Mouse (Mus musculus) forebrain, embryonic 11.5 days (tissue): ENCODE data around the gene Rnf41. TPM values are rescaled to one million over a fixed set of nuclear protein-coding genes. Genes with fewer than 3 reads are reported as not detected.

Experiments used
- ATAC-seq: fragments of 200-750 bp; cut with Nextera tagmentation; replicated peaks from 2 replicates; pipeline ENCODE4 v1.8.0; 2017; ENCODE audit warnings: moderate TSS enrichment; ENCODE audit not compliant: low FRiP score
- DNase-seq: peaks from one replicate; pipeline ENCODE4 v3.0.0-alpha.2; 2017; ENCODE audit warnings: low spot score
- H3K27ac ChIP-seq: fragments of 300-500 bp; sonication (generic); 2 replicates; pipeline ENCODE4 v1.5.1; 2014; ENCODE audit warnings: low read depth, low read length
- H3K27me3 ChIP-seq: fragments of 300-500 bp; sonication (generic); 2 replicates; pipeline ENCODE4 v1.6.1; 2014; ENCODE audit warnings: mild to moderate bottlenecking, low read length, mixed read lengths; ENCODE audit not compliant: control insufficient read depth, insufficient read depth
- H3K36me3 ChIP-seq: fragments of 300-500 bp; sonication (generic); 2 replicates; pipeline ENCODE4 v1.6.1; 2014; ENCODE audit warnings: mild to moderate bottlenecking, low read length, moderate library complexity, mixed read lengths; ENCODE audit not compliant: control insufficient read depth, insufficient read depth
- H3K4me1 ChIP-seq: fragments of 300-500 bp; sonication (generic); replicated peaks from 2 replicates; pipeline ENCODE4 v1.6.1; 2014; ENCODE audit warnings: low read length, mixed read lengths; ENCODE audit not compliant: control insufficient read depth, insufficient read depth
- H3K4me2 ChIP-seq: fragments of 300-500 bp; sonication (generic); 2 replicates; pipeline ENCODE4 v1.6.1; 2014; ENCODE audit warnings: low read depth, mild to moderate bottlenecking, low read length, moderate library complexity, mixed read lengths; ENCODE audit not compliant: severe bottlenecking
- H3K4me3 ChIP-seq: fragments of 300-500 bp; sonication (generic); 2 replicates; pipeline ENCODE4 v1.5.1; 2014; ENCODE audit warnings: low read depth, low read length
- H3K9ac ChIP-seq: fragments of 300-500 bp; sonication (generic); 2 replicates; pipeline ENCODE4 v1.6.1; 2014; ENCODE audit warnings: low read length
- H3K9me3 ChIP-seq: fragments of 300-500 bp; sonication (generic); 2 replicates; pipeline ENCODE4 v1.6.1; 2016; ENCODE audit warnings: low read length, mixed read lengths; ENCODE audit not compliant: control insufficient read depth
- WGBS: fragments of 180-500 bp; shearing (Covaris S2); extraction: QIAGEN DNeasy Blood & Tissue Kit; methylation state at CpG from one replicate; pipeline ENCODE4 v1.1.7; 2014; 5-methylcytosine and 5-hydroxymethylcytosine counted together
- polyA plus RNA-seq: library from polyadenylated mRNA; unstranded; fragments of >200 nt; fragmentation: Nextera tagmentation; extraction: Ambion mirVana; gene quantifications from 2 replicates; pipeline ENCODE4 v1.2.1, GENCODE M21; 2014

Rnf41 gene
- polyA plus RNA-seq, 1 experiment from 2014 or later: 41.5 TPM

GRCm38 (mm10) chr10:128458719-128459408 lies 47.4 kb downstream of the Rnf41 start, which contains the start of gene Smarcc2:
TSS of gene Smarcc2 (plus strand) at chr10:128459248.
- WGBS: under 1% methylated on average over 74 of the region's 86 CpGs
- H3K4me3 ChIP-seq: peak within 1 kb of the TSS; percentile 99

GRCm38 (mm10) chr10:128459409-128460269 lies 48.2 kb downstream of the Rnf41 start:
- DNase-seq (peak; percentile 77), ATAC-seq (peak; percentile 69)
- Histone ChIP-seq H3K4me3 (peak overlapping the region; percentile 99), H3K36me3 (peaks cover 5% of the 10 kb centered on the region; the same call in 1 of the 2 replicates), H3K4me2 (peak overlapping the region; percentile 70), H3K4me1 (peaks cover 9% of the 10 kb centered on the region), H3K27me3 (no peaks in the 10 kb centered on the region), H3K27ac (peak overlapping the region; percentile 93), H3K9ac (peak overlapping the region; percentile 98), H3K9me3 (no peaks in the 10 kb centered on the region)
- 1% methylated on average over 31 of the region's 67 CpGs for WGBS

More at GRCm38 (mm10) chr10:128458719-128459408, 47.4 kb downstream of the Rnf41 start, which contains the start of gene Smarcc2:
- H3K9ac ChIP-seq: peak within 1 kb of the TSS; percentile 98
- DNase-seq: peak; percentile 92
- H3K36me3 ChIP-seq: peaks cover 5% of the 10 kb centered on the region; the same call in 1 of the 2 replicates
- no peaks in the 10 kb centered on the region for H3K9me3 ChIP-seq
- H3K4me2 ChIP-seq: peak within 1 kb of the TSS; percentile 72
- ATAC-seq: peak; percentile 76
- peak within 1 kb of the TSS; percentile 93 for H3K27ac ChIP-seq
- H3K4me1 ChIP-seq: peaks cover 9% of the 10 kb centered on the region
- H3K27me3 ChIP-seq: no peaks in the 10 kb centered on the region

DNA sequence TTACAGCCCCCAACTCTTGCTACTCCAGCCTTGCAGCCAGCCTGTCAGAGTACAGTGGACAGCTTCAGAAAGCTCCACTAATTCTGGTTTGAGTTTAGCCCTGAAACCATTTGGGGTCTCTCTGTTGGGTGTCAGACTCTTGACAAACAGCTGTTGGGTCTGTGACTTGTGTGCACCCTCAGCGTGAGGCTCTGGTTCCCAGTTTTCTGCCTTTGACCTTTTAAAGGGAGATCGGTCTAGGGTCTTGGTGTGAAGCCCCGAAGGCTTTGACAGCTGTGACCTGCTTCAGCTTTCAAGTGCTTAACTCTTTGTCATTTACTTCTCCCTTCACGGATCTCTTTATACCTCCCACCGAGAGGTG lies 48.8 kb downstream of the Rnf41 start:
- H3K27ac ChIP-seq: no peak overlapping the region; the same call in 1 of the 2 replicates
- no peak for ATAC-seq
- WGBS: 2% methylated on average over 5 of the region's 5 CpGs

GRCm38 (mm10) chr10:128474366-128474765 lies 62.9 kb downstream of the Rnf41 start:
- ATAC-seq: no peak
- Histone ChIP-seq H3K27ac (no peak overlapping the region), H3K27me3 (no peaks in the 10 kb centered on the region), H3K9me3 (no peaks in the 10 kb centered on the region), H3K36me3 (peaks cover 29% of the 10 kb centered on the region), H3K4me2 (no peak overlapping the region), H3K9ac (no peak overlapping the region), H3K4me1 (no peaks in the 10 kb centered on the region), H3K4me3 (no peak overlapping the region)
- 88% methylated on average over 12 of the region's 12 CpGs for WGBS
- peak; percentile 44 for DNase-seq

More for the DNA sequence above, 48.8 kb downstream of the Rnf41 start:
- DNase-seq: no peak
- Histone ChIP-seq H3K9ac (peak overlapping the region; percentile 98), H3K36me3 (peaks cover 7% of the 10 kb centered on the region; the same call in 1 of the 2 replicates), H3K27me3 (no peaks in the 10 kb centered on the region), H3K4me1 (peaks cover 9% of the 10 kb centered on the region), H3K4me2 (peak overlapping the region; percentile 70), H3K9me3 (no peaks in the 10 kb centered on the region), H3K4me3 (peak overlapping the region; percentile 99)

DNA sequence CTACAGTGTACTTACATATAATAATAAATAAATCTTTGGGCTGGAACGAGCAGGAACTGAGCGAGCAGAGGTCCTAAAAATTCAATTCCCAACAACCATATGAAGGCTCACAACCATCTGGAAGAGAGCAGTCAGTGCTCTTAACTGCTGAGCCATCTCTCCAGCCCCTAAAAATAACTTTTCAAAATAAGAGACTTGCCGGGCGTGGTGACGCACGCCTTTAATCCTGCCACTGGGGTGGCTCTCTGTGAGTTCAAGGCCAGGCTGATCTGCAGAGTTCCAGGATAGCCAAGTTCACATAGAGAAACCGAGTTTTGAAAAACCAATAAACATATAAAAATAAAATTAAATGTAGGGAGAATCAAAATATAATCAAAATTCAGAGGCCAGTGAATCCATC lies 74.9 kb downstream of the Rnf41 start:
- Histone ChIP-seq H3K9ac (no peak overlapping the region), H3K4me2 (no peak overlapping the region), H3K27ac (no peak overlapping the region), H3K4me3 (no peak overlapping the region), H3K9me3 (no peaks in the 10 kb centered on the region), H3K36me3 (peaks cover 47% of the 10 kb centered on the region), H3K4me1 (no peaks in the 10 kb centered on the region), H3K27me3 (no peaks in the 10 kb centered on the region)
- DNase-seq: no peak
- ATAC-seq: no peak
- 95% methylated on average over 7 of the region's 7 CpGs for WGBS

GRCm38 (mm10) chr10:128487861-128488712 lies 76.6 kb downstream of the Rnf41 start:
- Histone ChIP-seq H3K9ac (no peak overlapping the region), H3K4me1 (peaks cover 2% of the 10 kb centered on the region; the same call in 1 of the 2 replicates), H3K27me3 (no peaks in the 10 kb centered on the region), H3K4me2 (no peak overlapping the region), H3K36me3 (peaks cover 30% of the 10 kb centered on the region), H3K27ac (no peak overlapping the region), H3K4me3 (no peak overlapping the region), H3K9me3 (no peaks in the 10 kb centered on the region)
- 92% methylated on average over 22 of the region's 22 CpGs for WGBS
- DNase-seq: no peak
- no peak for ATAC-seq

DNA sequence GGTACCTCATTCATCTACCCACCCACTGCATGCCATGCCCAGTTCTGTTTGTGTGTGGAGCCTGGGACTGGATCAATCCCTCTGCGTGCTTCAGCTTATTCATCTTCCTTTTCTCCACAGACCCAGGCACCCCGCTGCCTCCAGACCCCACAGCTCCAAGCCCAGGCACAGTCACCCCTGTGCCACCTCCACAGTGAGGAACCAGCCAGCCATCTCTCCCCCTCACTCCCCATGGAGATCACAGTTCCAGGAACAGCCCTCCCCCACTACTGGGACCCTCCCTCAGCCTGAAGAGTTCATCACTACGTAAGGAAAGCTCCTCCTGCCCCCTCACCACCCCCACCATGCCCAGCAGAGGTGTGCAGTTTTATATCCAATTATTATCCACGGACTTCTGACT lies 77.3 kb downstream of the Rnf41 start:
- no peak overlapping the region for H3K4me3 ChIP-seq
- H3K36me3 ChIP-seq: peaks cover 28% of the 10 kb centered on the region
- no peaks in the 10 kb centered on the region for H3K9me3 ChIP-seq
- H3K4me2 ChIP-seq: no peak overlapping the region
- DNase-seq: no peak
- no peaks in the 10 kb centered on the region for H3K27me3 ChIP-seq
- H3K4me1 ChIP-seq: peaks cover 2% of the 10 kb centered on the region; the same call in 1 of the 2 replicates
- ATAC-seq: no peak
- WGBS: 79% methylated on average over 4 of the region's 4 CpGs
- H3K9ac ChIP-seq: no peak overlapping the region
- H3K27ac ChIP-seq: no peak overlapping the region

- H3K27ac ChIP-seq: no peak overlapping the region
- no peak for DNase-seq
- H3K4me1 ChIP-seq: peaks cover 2% of the 10 kb centered on the region; the same call in 1 of the 2 replicates
- no peak overlapping the region for H3K4me2 ChIP-seq
- peaks cover 25% of the 10 kb centered on the region for H3K36me3 ChIP-seq
- no peaks in the 10 kb centered on the region for H3K27me3 ChIP-seq
- 75% methylated on average over 5 of the region's 5 CpGs for WGBS
- ATAC-seq: no peak
- no peak overlapping the region for H3K9ac ChIP-seq
- no peak overlapping the region for H3K4me3 ChIP-seq
- no peaks in the 10 kb centered on the region for H3K9me3 ChIP-seq
These were observed 77.9 kb downstream of the Rnf41 start for GRCm38 (mm10) chr10:128489380-128489779.
